Mouse (Mus musculus) left cerebral cortex, adult 8-10 months (tissue): ENCODE results near the gene Irx2. TPM values are rescaled to one million over a fixed set of nuclear protein-coding genes. Genes with fewer than 3 reads are reported as not detected.

Experiments
- DNase-seq, 2 experiments: peaks; one replicate each; pipeline ENCODE4 v3.0.0; 2022; ENCODE audit warnings: low spot score in 2 of 2
- total RNA-seq, 4 experiments: library from RNA; stranded (reverse); gene quantifications; 2 replicates each; pipeline ENCODE4 v1.2.4; 2022

The Irx2 gene
- 1 to 10 TPM in 1 of 4 experiments, under 1 TPM in 1, not detected in 2; 0.50 to 1.3 TPM for total RNA-seq

- no peak for DNase-seq
Observed at GRCm38 (mm10) chr13:72628462-72628916, at the start of gene Irx2. Gene Irx2 (plus strand): TSS chr13:72628820.

GRCm38 (mm10) chr13:72581276-72581675 is 47.3 kb upstream of the Irx2 start:
- no peak for DNase-seq

DNA sequence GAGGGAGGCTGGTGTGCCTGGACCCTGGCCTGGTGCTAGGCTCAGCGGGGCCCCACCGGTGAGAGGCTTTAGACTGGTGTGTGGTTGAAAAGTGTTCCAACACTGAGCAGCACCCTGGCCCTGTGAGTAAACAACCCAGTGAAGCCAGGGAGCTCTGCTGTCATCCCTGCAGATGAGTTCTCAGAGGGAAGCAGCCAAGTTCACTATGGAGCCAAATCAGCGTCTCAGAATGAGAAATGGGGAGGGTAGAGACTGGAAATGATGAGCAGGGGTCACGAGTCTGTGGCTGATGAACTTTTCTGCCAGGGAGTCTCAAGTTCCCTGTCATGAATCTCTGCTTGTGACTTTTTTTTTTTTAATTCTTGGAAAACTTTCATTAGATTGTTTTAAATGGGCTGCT is 36.1 kb upstream of the Irx2 start:
- no peak for DNase-seq

- no peak for DNase-seq
Observed at GRCm38 (mm10) chr13:72593310-72593709, 35.3 kb upstream of the Irx2 start.

DNA sequence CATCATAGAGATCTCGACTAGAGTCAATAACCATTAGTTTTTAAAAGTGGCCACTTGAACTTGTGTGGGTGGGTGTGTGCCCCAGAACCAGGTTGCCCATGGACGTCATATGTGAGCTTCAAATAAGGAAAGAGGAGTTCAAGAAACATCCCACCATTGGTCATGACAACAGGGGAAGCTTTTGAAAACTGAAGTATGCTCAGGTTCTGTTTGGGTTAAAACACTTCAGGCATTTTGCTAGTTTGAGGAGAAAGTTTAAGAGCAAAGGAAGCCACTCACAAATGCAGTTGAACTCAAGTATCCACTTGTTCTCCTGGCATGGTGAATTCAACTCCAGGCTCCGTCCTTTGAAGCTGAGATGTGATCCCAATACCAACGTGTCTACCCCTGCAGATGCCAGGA is 34.9 kb upstream of the Irx2 start:
- DNase-seq: no peak

GRCm38 (mm10) chr13:72599254-72599653 is 29.4 kb upstream of the Irx2 start:
- no peak for DNase-seq

DNA sequence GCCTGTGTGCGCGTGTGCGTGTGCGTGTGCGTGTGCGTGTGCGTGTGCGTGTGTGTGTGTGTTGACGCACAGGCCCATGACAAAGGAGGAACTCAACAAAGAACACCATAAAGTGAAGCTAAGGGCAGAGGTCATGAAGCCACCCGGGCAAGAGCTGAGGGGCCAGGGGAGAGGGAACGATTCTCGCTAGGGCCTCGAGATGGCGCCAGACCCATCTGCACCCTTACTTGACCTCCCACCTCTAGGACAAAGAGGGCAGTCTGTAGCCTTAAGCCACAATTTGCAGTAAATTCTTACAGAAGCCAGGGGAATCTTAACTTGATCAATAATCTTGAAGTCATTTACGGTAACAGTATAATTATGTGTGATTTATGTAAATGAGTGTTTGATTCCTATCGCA is 19.9 kb upstream of the Irx2 start:
- DNase-seq: no peak

- DNase-seq: no peak
Observed at GRCm38 (mm10) chr13:72610277-72610676, 18.3 kb upstream of the Irx2 start.

DNA sequence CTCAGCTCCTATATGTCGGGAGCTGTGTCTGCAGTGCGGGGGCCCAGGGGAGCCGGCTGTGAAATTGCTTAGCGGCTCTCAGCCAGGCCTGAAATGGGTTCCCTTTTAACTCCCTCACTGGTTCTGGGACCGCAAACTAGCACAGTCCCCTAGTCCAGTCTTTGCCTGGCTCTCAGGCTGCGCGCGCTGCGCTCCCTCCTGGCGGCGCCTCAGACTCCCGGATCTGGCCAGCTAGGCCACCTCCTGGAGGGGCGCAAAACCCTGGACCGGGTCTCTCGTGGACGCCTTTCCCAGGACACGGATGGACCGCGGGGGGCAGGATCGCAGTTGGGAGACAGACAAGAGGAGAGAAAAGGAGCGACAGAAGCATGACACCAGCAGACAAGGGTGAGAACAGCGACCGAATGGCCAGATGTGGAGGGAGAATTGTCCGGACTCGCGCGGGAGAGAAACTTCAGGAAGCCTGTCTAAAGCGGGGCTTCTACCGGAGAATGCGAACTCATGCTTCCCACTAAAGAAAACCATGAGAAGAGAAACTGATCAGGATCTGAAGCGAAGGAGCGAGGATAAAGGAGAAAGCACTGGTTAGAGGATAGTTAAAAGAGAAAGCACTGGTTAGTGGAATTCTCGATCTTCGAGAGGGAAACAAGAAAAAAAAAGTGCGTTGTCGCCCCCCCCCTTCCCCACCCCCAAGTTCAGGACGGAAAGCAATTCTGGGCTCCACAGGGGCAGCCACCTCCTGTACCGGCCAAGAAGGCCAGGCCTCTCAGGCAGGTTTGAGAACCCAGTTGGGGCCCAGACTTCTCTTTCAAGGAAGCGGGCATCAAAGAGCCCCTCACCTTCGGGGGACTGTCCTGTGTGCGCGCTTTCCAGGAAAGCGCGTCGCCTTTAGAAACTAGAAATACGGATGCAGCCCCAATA is 4.4 kb upstream of the Irx2 start:
- no peak for DNase-seq

DNA sequence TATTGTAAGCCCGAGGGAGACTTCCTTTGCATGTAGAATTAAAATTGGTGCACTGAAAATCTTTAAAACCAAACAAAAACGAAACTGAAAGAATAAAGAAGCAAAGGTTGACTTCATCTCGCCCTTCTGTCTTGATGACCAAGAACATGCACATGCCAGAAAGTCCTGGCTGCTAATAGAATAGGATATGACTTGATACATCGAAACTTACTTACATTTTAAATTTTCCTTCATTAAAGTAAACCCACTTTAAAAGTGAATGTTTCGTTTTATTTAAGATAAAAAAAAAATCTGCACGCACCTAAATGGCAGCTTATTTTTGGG is 3.8 kb upstream of the Irx2 start:
- DNase-seq: no peak

- DNase-seq: no peak
Observed at GRCm38 (mm10) chr13:72625236-72625950, 3.2 kb upstream of the Irx2 start.

- DNase-seq: no peak
Observed at GRCm38 (mm10) chr13:72627391-72628321, 964 bp upstream of the Irx2 start.

GRCm38 (mm10) chr13:72628935-72629631 is 463 bp downstream of the Irx2 start:
- no peak for DNase-seq

- DNase-seq: no peak
Observed at GRCm38 (mm10) chr13:72629806-72630205, 1.2 kb downstream of the Irx2 start.

- DNase-seq: no peak
Observed at GRCm38 (mm10) chr13:72630501-72631372, 2.1 kb downstream of the Irx2 start.

GRCm38 (mm10) chr13:72631373-72632021 is 2.9 kb downstream of the Irx2 start:
- no peak for DNase-seq

DNA sequence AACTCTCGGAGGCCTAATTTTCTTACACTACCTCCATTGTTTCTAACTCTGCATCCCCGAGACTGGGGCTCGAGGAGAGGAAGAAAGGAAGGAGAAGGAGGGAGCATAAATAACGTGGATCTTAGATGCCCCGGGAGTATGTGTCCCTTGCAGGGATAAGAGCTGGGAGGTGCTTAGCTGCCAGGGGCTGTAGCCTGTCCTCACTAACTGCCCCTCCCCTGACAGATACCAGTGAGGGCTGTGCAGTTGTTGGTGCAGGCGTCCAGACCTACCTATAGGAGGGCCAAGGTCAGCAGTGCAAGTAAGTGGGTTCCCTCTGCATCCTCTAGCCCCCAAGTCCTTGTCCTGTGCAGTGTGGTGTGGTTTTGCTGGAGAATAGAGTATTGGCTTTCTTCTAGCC is 3.7 kb downstream of the Irx2 start:
- DNase-seq: no peak

DNA sequence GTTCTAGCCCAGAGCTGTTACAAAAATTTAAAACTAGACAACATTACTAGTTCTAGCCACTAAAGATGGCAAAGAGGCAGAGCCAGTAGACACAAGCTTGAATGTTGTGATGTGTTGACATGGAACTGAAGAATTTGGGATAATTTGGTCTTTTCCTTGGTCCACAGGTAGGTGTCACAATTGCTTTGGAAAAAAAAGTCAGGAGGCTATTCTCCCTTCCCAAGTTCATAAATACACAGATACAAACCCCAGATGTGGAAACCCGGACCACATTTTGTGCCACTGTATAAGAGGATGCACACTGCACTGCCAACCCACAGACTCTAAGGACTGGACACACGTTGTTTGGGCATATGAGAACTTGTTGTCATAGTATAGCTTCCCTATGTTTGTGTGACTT is 4.5 kb downstream of the Irx2 start:
- DNase-seq: no peak

DNA sequence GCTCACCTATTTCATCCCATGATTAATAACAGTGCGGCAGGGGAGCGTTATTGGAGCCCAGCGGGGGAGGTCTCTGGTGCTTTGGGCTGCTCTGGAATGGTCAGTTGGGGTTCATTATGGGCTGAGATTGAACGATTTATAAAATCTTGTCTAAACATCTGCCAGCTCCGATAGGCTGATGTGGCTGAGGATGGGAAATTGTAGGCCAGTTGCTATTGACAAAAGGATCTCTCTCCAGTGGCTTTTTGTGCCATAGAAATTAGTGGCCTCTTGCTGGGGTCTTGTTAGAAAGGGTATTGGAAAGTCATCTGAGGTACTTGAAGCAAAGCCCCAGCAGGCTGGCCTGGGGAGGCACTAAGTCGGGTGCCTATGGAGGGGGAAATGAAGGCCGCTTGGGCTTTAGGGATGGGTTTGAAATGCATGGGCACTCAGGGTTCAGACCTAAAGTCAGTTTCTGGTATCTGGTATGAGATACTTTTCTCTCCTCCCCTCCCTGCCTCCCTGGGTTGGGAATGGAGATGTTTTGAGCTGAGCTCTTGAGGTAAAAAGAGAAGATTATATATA is 6.2 kb downstream of the Irx2 start:
- no peak for DNase-seq
